Mouse (Mus musculus) midbrain, embryonic 10.5 days (tissue): ENCODE measurements around the gene Zfp637. TPM values are rescaled to one million over a fixed set of nuclear protein-coding genes. Genes with fewer than 3 reads are reported as not detected.

Experiments used
- DNase-seq: peaks from one replicate; pipeline ENCODE4 v3.0.0-alpha.2; 2017; ENCODE audit warnings: low spot score
- H3K27ac ChIP-seq: fragments of 300-500 bp; sonication (generic); replicated peaks from 2 replicates; pipeline ENCODE4 v1.5.1; 2016; ENCODE audit warnings: mild to moderate bottlenecking
- H3K27me3 ChIP-seq: fragments of 300-500 bp; sonication (generic); 2 replicates; pipeline ENCODE4 v1.6.1; 2016; ENCODE audit warnings: low read depth, mild to moderate bottlenecking; ENCODE audit not compliant: poor library complexity, severe bottlenecking
- H3K36me3 ChIP-seq: fragments of 300-500 bp; sonication (generic); 2 replicates; pipeline ENCODE4 v1.6.1; 2016; ENCODE audit warnings: mild to moderate bottlenecking, moderate library complexity
- H3K4me1 ChIP-seq: fragments of 300-500 bp; sonication (generic); 2 replicates; pipeline ENCODE4 v1.6.1; 2016
- H3K4me3 ChIP-seq: fragments of 300-500 bp; sonication (generic); 2 replicates; pipeline ENCODE4 v1.5.1; 2016; ENCODE audit warnings: mild to moderate bottlenecking, moderate library complexity
- H3K9me3 ChIP-seq: fragments of 300-500 bp; sonication (generic); replicated peaks from 2 replicates; pipeline ENCODE4 v1.6.1; 2016; ENCODE audit warnings: mild to moderate bottlenecking
- WGBS: fragments of 180-500 bp; shearing (Covaris S2); methylation state at CpG from one replicate; pipeline ENCODE4 v1.1.7; 2016; 5-methylcytosine and 5-hydroxymethylcytosine counted together
- polyA plus RNA-seq: library from polyadenylated mRNA; unstranded; fragments of >200 nt; fragmentation: Nextera tagmentation; extraction: Ambion mirVana; gene quantifications from 2 replicates; pipeline ENCODE4 v1.2.1, GENCODE M21; 2016

The Zfp637 gene
- polyA plus RNA-seq, 1 experiment from 2014 or later: 89.5 TPM

DNA sequence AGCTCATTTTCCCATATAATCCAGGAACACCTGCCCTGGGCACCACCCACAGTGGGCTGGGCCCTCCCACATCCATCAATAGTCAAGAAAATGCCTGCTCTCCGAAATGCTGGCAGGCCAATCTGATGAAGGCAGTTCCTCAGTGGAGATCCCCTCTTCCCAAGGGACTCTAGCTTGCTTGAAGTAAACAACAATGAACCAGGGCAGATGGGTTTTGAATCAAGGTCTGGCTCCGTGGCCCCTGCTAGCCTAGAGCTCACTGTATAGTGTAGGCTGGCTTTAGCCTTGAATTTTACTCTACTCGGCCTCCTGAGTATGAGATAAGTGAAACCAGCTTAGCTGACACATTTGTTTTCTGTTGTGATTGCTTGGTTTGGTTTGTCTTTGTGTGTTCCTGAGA is 51.4 kb downstream of the Zfp637 start:
- Histone ChIP-seq H3K27ac (no peak overlapping the region), H3K36me3 (no peaks in the 10 kb centered on the region), H3K4me1 (peaks cover 4% of the 10 kb centered on the region; the same call in 1 of the 2 replicates), H3K4me3 (no peak overlapping the region), H3K27me3 (no peaks in the 10 kb centered on the region), H3K9me3 (no peaks in the 10 kb centered on the region)
- 68% methylated on average over 3 of the region's 3 CpGs for WGBS
- DNase-seq: no peak

DNA sequence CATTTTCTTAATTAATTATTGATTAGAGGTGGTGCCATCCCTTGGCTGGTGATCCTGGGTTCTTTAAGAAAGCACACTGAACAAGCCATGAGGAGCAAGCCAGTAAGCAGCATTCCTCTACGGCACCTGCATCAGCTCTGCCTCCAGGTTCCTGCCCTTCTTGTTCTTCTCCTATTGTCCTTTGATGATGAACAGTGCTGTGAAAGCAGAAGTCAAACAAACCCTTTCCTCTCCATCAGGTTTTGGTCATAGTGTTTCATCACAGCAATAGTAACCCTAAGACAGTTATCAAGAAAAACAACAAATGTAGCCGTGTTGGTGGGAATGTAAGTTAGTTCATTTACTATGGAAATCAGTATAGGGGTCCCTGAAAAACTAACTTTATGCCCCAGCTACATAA is 52.5 kb downstream of the Zfp637 start:
- peaks cover 4% of the 10 kb centered on the region; the same call in 1 of the 2 replicates for H3K4me1 ChIP-seq
- H3K4me3 ChIP-seq: no peak overlapping the region
- DNase-seq: no peak
- no peaks in the 10 kb centered on the region for H3K27me3 ChIP-seq
- 94% methylated on average over 2 of the region's 2 CpGs for WGBS
- H3K36me3 ChIP-seq: no peaks in the 10 kb centered on the region
- no peaks in the 10 kb centered on the region for H3K9me3 ChIP-seq
- no peak overlapping the region for H3K27ac ChIP-seq

Other genes with a start within 250 kb of the Zfp637 start
- gene Zfp239, start 20.9 kb downstream of the Zfp637 start, polyA plus RNA-seq: 12.5 and 12.8 TPM in 2 replicates
- 762 and 839 TPM in 2 replicates for gene Hnrnpf, start 59.1 kb downstream of the Zfp637 start, polyA plus RNA-seq
- gene Fxyd4, start 96.5 kb downstream of the Zfp637 start, polyA plus RNA-seq: 2.8 and 3.0 TPM in 2 replicates
- gene Rasgef1a, start 170.3 kb downstream of the Zfp637 start, polyA plus RNA-seq: 0.09 and 0.15 TPM in 2 replicates